Mouse (Mus musculus) macrophage (primary cell): ENCODE measurements around the gene Hbs1l. TPM values are rescaled to one million over a fixed set of nuclear protein-coding genes. Genes with fewer than 3 reads are reported as not detected.

Experiments
- polyA plus RNA-seq: library from polyadenylated mRNA; stranded (reverse); fragments of 250-400 nt; gene quantifications from 3 replicates; pipeline ENCODE4 v1.2.4, GENCODE M21; 2018; ENCODE audit warnings: inconsistent platforms

Gene Hbs1l
- polyA plus RNA-seq, 1 experiment from 2014 or later: 21.1 TPM

Other genes starting within 250 kb of the Hbs1l start
- 0.14 to 0.28 TPM (median 0.20 TPM) in 3 replicates for gene Myb, start 135.0 kb upstream of the Hbs1l start, polyA plus RNA-seq
- not detected in 3 replicates for gene Aldh8a1, start 81.3 kb downstream of the Hbs1l start, polyA plus RNA-seq